Mouse (Mus musculus): ENCODE measurements around the gene Tmem167. TPM values are rescaled to one million over a fixed set of nuclear protein-coding genes. Genes with fewer than 3 reads are reported as not detected.

The Tmem167 gene
- polyA plus RNA-seq, 1 experiment: 2.0 TPM

GRCm38 (mm10) chr13:90170100-90170781 lies 81.3 kb downstream of the Tmem167 start:
- TF ChIP-seq GATA1 (IDR thresholded peaks at IDR 0.05; ENCODE audit: low read length): no peak

- TF ChIP-seq GATA1 (IDR thresholded peaks at IDR 0.05; ENCODE audit: low read length): no peak
Observed at GRCm38 (mm10) chr13:90170782-90171179, 81.9 kb downstream of the Tmem167 start.

GRCm38 (mm10) chr13:90171390-90171789 lies 82.5 kb downstream of the Tmem167 start:
- TF ChIP-seq GATA1 (IDR thresholded peaks at IDR 0.05; ENCODE audit: low read length): no peak

- no peak for TF ChIP-seq GATA1 (IDR thresholded peaks at IDR 0.05; ENCODE audit: low read length)
Observed at GRCm38 (mm10) chr13:90175662-90176061, 86.7 kb downstream of the Tmem167 start.

GRCm38 (mm10) chr13:90182262-90182661 lies 93.3 kb downstream of the Tmem167 start:
- no peak for TF ChIP-seq GATA1 (IDR thresholded peaks at IDR 0.05; ENCODE audit: low read length)

GRCm38 (mm10) chr13:90183536-90183935 lies 94.6 kb downstream of the Tmem167 start:
- TF ChIP-seq GATA1 (IDR thresholded peaks at IDR 0.05; ENCODE audit: low read length): no peak

- no peak for TF ChIP-seq GATA1 (IDR thresholded peaks at IDR 0.05; ENCODE audit: low read length)
Observed at GRCm38 (mm10) chr13:90186694-90187093, 97.8 kb downstream of the Tmem167 start.

GRCm38 (mm10) chr13:90188021-90188420 lies 99.1 kb downstream of the Tmem167 start:
- TF ChIP-seq GATA1 (IDR thresholded peaks at IDR 0.05; ENCODE audit: low read length): no peak

- no peak for TF ChIP-seq GATA1 (IDR thresholded peaks at IDR 0.05; ENCODE audit: low read length)
Observed at GRCm38 (mm10) chr13:90191794-90192193, 102.9 kb downstream of the Tmem167 start.

Other genes starting within 250 kb of the Tmem167 start
- gene Xrcc4, start 485 bp downstream of the Tmem167 start, polyA plus RNA-seq (2012): 0.21 and 0.45 TPM in 2 replicates